Mouse (Mus musculus): ENCODE data around the gene Fam117b. TPM values are rescaled to one million over a fixed set of nuclear protein-coding genes. Genes with fewer than 3 reads are reported as not detected.

Gene Fam117b
- polyA plus RNA-seq, 1 experiment, result 15.4 TPM

GRCm38 (mm10) chr1:59902634-59903033 lies 10.2 kb upstream of the Fam117b start:
- no peaks in the 10 kb centered on the region for H3K4me1 ChIP-seq (ENCODE audit: control insufficient read depth, insufficient read depth, low read length)
- H3K27me3 ChIP-seq (ENCODE audit: control insufficient read depth, insufficient read depth, low read length), result no peaks in the 10 kb centered on the region
- H3K36me3 ChIP-seq (ENCODE audit: control insufficient read depth, insufficient read depth, low read length), result no peaks in the 10 kb centered on the region
- no peak overlapping the region for H3K4me3 ChIP-seq (ENCODE audit: control insufficient read depth, low read depth, low read length)
- TF ChIP-seq CTCF (IDR thresholded peaks at IDR 0.05; ENCODE audit: control insufficient read depth, insufficient read depth, insufficient replicate concordance, low read depth, low read length) (no peak), POLR2A (IDR thresholded peaks at IDR 0.05; ENCODE audit: control insufficient read depth, low read depth, low read length) (no peak)
- no peak overlapping the region for H3K27ac ChIP-seq (ENCODE audit: control insufficient read depth, insufficient read depth, low read depth, low read length)

- no peaks in the 10 kb centered on the region for H3K4me1 ChIP-seq (ENCODE audit: control insufficient read depth, insufficient read depth, low read length)
- TF ChIP-seq CTCF (IDR thresholded peaks at IDR 0.05; ENCODE audit: control insufficient read depth, insufficient read depth, insufficient replicate concordance, low read depth, low read length) (no peak), POLR2A (IDR thresholded peaks at IDR 0.05; ENCODE audit: control insufficient read depth, low read depth, low read length) (no peak)
- no peak overlapping the region for H3K27ac ChIP-seq (ENCODE audit: control insufficient read depth, insufficient read depth, low read depth, low read length)
- H3K36me3 ChIP-seq (ENCODE audit: control insufficient read depth, insufficient read depth, low read length), result no peaks in the 10 kb centered on the region
- H3K4me3 ChIP-seq (ENCODE audit: control insufficient read depth, low read depth, low read length), result no peak overlapping the region
- no peaks in the 10 kb centered on the region for H3K27me3 ChIP-seq (ENCODE audit: control insufficient read depth, insufficient read depth, low read length)
Observed at GRCm38 (mm10) chr1:59904630-59905295, 8.0 kb upstream of the Fam117b start.

GRCm38 (mm10) chr1:59905916-59906315 lies 6.9 kb upstream of the Fam117b start:
- no peaks in the 10 kb centered on the region for H3K36me3 ChIP-seq (ENCODE audit: control insufficient read depth, insufficient read depth, low read length)
- H3K27ac ChIP-seq (ENCODE audit: control insufficient read depth, insufficient read depth, low read depth, low read length), result no peak overlapping the region
- no peaks in the 10 kb centered on the region for H3K4me1 ChIP-seq (ENCODE audit: control insufficient read depth, insufficient read depth, low read length)
- no peaks in the 10 kb centered on the region for H3K27me3 ChIP-seq (ENCODE audit: control insufficient read depth, insufficient read depth, low read length)
- TF ChIP-seq POLR2A (IDR thresholded peaks at IDR 0.05; ENCODE audit: control insufficient read depth, low read depth, low read length) (no peak), CTCF (IDR thresholded peaks at IDR 0.05; ENCODE audit: control insufficient read depth, insufficient read depth, insufficient replicate concordance, low read depth, low read length) (no peak)
- no peak overlapping the region for H3K4me3 ChIP-seq (ENCODE audit: control insufficient read depth, low read depth, low read length)

GRCm38 (mm10) chr1:59906819-59907521 lies 5.8 kb upstream of the Fam117b start:
- H3K4me1 ChIP-seq (ENCODE audit: control insufficient read depth, insufficient read depth, low read length), result no peaks in the 10 kb centered on the region
- H3K4me3 ChIP-seq (ENCODE audit: control insufficient read depth, low read depth, low read length), result no peak overlapping the region
- H3K27me3 ChIP-seq (ENCODE audit: control insufficient read depth, insufficient read depth, low read length), result no peaks in the 10 kb centered on the region
- no peak overlapping the region for H3K27ac ChIP-seq (ENCODE audit: control insufficient read depth, insufficient read depth, low read depth, low read length)
- H3K36me3 ChIP-seq (ENCODE audit: control insufficient read depth, insufficient read depth, low read length), result no peaks in the 10 kb centered on the region
- TF ChIP-seq POLR2A (IDR thresholded peaks at IDR 0.05; ENCODE audit: control insufficient read depth, low read depth, low read length) (no peak), CTCF (IDR thresholded peaks at IDR 0.05; ENCODE audit: control insufficient read depth, insufficient read depth, insufficient replicate concordance, low read depth, low read length) (no peak)

GRCm38 (mm10) chr1:59907700-59908099 lies 5.1 kb upstream of the Fam117b start:
- H3K4me3 ChIP-seq (ENCODE audit: control insufficient read depth, low read depth, low read length), result no peak overlapping the region
- peaks cover 2% of the 10 kb centered on the region for H3K4me1 ChIP-seq (ENCODE audit: control insufficient read depth, insufficient read depth, low read length)
- H3K36me3 ChIP-seq (ENCODE audit: control insufficient read depth, insufficient read depth, low read length), result no peaks in the 10 kb centered on the region
- H3K27ac ChIP-seq (ENCODE audit: control insufficient read depth, insufficient read depth, low read depth, low read length), result no peak overlapping the region
- TF ChIP-seq CTCF (IDR thresholded peaks at IDR 0.05; ENCODE audit: control insufficient read depth, insufficient read depth, insufficient replicate concordance, low read depth, low read length), result no peak
- no peak for TF ChIP-seq POLR2A (IDR thresholded peaks at IDR 0.05; ENCODE audit: control insufficient read depth, low read depth, low read length)
- no peaks in the 10 kb centered on the region for H3K27me3 ChIP-seq (ENCODE audit: control insufficient read depth, insufficient read depth, low read length)

GRCm38 (mm10) chr1:59910941-59911340 lies 1.9 kb upstream of the Fam117b start:
- H3K4me1 ChIP-seq (ENCODE audit: control insufficient read depth, insufficient read depth, low read length), result peaks cover 7% of the 10 kb centered on the region
- no peaks in the 10 kb centered on the region for H3K36me3 ChIP-seq (ENCODE audit: control insufficient read depth, insufficient read depth, low read length)
- TF ChIP-seq CTCF (IDR thresholded peaks at IDR 0.05; ENCODE audit: control insufficient read depth, insufficient read depth, insufficient replicate concordance, low read depth, low read length) (no peak), POLR2A (IDR thresholded peaks at IDR 0.05; ENCODE audit: control insufficient read depth, low read depth, low read length) (no peak)
- no peak overlapping the region for H3K4me3 ChIP-seq (ENCODE audit: control insufficient read depth, low read depth, low read length)
- H3K27ac ChIP-seq (ENCODE audit: control insufficient read depth, insufficient read depth, low read depth, low read length), result no peak overlapping the region
- no peaks in the 10 kb centered on the region for H3K27me3 ChIP-seq (ENCODE audit: control insufficient read depth, insufficient read depth, low read length)

- no peaks in the 10 kb centered on the region for H3K27me3 ChIP-seq (ENCODE audit: control insufficient read depth, insufficient read depth, low read length)
- no peaks in the 10 kb centered on the region for H3K36me3 ChIP-seq (ENCODE audit: control insufficient read depth, insufficient read depth, low read length)
- peak overlapping the region; percentile 93 for H3K4me3 ChIP-seq (ENCODE audit: control insufficient read depth, low read depth, low read length)
- H3K27ac ChIP-seq (ENCODE audit: control insufficient read depth, insufficient read depth, low read depth, low read length), result peak overlapping the region; percentile 74
- peaks cover 7% of the 10 kb centered on the region for H3K4me1 ChIP-seq (ENCODE audit: control insufficient read depth, insufficient read depth, low read length)
- TF ChIP-seq POLR2A (IDR thresholded peaks at IDR 0.05; ENCODE audit: control insufficient read depth, low read depth, low read length) (no peak), CTCF (IDR thresholded peaks at IDR 0.05; ENCODE audit: control insufficient read depth, insufficient read depth, insufficient replicate concordance, low read depth, low read length) (no peak)
Observed at GRCm38 (mm10) chr1:59913195-59913868, 526 bp downstream of the Fam117b start.

All from testis, adult 2 months (tissue).